Mouse (Mus musculus) neural tube, embryonic 10.5 days (tissue): ENCODE measurements around the gene Pln.

Experiments used
- DNase-seq: peaks from one replicate; pipeline ENCODE4 v3.0.0-alpha.2; 2017; ENCODE audit warnings: low spot score; ENCODE audit errors: extremely low spot score

Gene Pln

GRCm38 (mm10) chr10:53337162-53337923 lies at the start of gene Pln:
TSS of gene Pln (plus strand) at chr10:53337667.
- DNase-seq: no peak

GRCm38 (mm10) chr10:53305867-53306266 lies 31.6 kb upstream of the Pln start:
- no peak for DNase-seq

- no peak for DNase-seq
Measured at GRCm38 (mm10) chr10:53306674-53307073, 30.8 kb upstream of the Pln start.

- no peak for DNase-seq
Measured at GRCm38 (mm10) chr10:53323367-53323766, 14.1 kb upstream of the Pln start.

DNA sequence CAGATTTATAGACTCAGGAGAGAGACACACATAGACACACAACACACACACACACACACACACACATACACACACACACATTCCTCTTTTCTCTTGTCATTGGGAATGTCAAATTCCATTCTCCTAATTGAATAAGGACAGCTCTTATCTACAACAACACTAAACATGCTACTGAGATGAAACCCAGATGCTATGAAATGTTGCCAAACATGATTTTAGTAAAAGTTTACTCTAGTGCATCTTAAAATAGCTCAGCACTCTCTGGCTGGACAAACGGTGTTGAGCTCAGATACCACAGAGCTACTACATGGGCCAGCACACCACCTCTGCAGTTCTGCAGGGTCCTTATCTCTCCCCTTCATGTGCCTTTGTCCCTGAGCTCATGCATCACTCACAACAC lies 12.8 kb upstream of the Pln start:
- DNase-seq: no peak

GRCm38 (mm10) chr10:53326367-53326766 lies 11.1 kb upstream of the Pln start:
- DNase-seq: no peak

DNA sequence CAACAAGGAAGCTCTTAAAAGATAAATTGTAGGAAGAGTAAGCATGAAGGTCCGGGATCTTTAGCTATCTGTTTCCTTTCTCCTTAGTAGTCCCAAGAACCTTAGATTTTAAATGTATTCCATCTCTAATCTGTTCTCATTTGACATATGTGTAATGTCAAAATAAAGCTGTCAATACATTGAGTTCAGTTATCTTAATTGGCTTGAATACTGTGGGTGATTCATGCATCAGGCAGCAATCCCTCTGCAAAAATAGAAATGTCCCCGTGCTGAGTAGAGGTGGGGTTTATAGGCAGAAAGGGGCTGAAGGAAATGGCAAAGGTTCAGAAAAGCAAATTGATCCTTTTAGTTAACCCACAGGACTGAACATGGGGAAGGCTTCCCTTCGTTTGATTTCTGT lies 8.2 kb upstream of the Pln start:
- DNase-seq: no peak

DNA sequence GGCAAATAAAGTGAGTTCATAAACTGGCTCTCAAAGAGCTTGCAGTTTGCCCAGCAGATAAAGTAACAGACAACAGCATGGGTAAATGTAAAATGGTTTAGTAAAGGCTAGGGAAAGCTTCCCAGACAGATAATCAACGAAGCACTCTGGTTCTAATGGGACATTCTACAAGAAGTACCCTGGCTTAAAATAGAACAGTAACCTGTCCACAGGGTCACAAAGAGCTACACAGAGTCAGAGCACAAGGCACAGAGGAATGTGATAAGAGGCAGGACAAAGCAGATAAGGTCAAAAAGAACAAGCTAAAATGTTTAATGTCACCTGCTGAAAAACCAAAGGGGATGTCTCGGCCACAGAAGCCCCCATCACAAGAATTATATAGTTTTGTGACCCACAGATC lies 4.7 kb upstream of the Pln start:
- DNase-seq: no peak

DNA sequence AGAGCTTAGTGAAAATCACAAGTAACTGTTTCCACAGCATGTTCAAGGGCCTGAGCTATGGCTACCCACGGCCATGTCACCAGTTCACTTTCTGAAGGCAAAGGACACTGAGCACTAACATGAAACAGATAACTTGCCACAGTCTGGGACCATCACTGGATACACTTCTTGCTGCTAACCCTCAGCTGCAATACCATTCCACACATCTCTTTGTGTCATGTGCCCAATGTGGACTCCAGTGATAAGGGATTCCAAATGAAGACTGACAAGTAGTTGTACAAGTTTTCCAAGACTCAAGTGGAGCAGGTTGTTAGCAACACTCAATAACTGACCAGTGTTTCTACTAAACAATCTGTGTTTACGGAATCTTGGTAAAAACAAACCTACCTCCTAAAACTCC lies 2.2 kb upstream of the Pln start:
- no peak for DNase-seq

GRCm38 (mm10) chr10:53335974-53336373 lies 1.5 kb upstream of the Pln start:
- DNase-seq: no peak

DNA sequence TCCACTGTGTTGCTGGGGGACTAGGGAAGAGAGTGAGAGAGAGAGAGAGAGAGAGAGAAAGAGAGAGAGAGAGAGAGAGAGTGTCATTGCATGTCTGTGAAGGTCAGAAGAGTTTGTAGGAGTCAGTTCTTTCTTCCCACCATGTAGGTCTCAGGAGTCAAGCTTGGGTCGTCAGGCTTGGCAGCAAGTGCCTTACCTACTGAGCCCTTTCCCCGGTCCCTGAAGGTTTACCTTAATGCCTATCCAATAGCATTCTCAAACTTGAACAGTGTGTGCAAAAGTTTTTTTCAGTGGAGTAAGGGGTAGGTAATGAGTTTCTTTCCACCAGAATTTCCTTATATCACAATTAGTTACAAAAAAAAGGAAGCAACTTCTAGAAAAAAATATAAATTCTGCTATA lies 1.6 kb downstream of the Pln start:
- DNase-seq: no peak

DNA sequence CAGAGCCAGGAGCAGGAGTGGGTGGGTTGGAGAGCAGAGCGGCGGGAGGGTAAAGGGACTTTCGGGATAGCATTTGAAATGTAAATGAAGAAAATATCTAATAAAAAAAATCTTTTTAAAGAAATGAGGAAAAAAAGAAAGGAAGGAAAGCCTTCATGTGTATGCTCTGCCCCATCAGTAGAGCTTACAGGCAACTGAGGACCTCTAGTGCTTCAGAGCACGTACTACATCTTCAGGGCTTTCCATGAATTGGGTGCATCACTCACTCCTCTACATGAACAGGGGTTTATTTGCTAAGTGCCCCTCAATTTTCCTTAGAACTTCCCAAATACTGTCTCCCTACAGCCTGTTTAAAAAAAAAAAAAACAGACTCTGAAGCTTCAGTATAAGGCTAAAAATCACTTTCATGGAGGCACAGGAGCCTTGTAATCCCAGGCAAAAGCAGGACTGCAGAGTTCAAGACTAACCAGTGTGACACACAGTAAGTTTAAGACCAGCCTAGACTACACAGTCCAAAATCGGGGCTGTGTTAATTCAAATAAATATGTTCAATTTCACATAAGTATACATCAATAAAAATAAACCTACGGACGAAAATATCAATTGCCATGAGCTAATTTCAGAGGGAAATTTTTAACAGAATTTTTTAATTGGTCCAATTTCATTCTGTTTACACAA lies 4.0 kb downstream of the Pln start:
- DNase-seq: no peak

DNA sequence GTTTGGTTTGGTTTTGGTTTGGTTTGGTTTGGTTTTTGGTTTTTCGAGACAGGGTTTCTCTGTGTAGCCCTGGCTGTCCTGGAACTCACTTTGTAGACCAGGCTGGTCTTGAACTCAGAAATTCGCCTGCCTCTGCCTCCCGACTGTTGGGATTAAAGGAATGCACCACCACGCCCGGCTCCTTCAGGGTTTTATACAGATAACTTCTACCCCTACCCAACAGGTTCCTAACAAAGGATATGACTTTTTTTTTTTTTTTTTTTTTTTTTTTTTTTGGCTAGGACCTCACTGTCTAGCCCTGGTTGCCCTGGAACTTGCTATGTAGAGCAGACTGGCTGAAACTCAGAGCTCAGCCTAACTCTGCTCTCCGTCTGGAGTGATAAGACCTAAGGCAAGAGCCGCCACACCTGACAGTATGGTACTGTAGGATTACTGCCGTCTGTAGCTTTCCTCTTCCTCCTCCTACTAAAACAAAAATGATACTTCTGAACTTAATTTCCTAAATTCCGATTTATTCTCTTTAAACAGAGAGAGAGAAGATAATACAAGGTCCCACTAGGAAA lies 4.8 kb downstream of the Pln start:
- DNase-seq: no peak

GRCm38 (mm10) chr10:53343384-53343783 lies 5.9 kb downstream of the Pln start:
- DNase-seq: no peak

DNA sequence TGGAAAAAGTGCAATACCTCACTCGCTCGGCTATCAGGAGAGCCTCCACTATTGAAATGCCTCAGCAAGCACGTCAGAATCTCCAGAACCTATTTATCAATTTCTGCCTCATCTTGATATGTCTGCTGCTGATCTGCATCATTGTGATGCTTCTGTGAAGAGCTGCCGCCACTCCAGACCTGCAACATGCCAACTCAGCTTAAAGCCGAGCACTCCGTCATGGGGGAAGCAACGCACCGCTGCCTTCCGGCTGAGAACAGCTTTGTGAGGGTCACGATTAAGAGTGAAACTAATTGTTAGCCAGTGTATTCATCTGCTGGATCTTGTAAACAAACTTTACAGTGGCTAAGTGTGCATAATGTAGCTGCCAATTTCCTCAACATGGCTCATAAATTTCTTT lies 6.4 kb downstream of the Pln start:
- no peak for DNase-seq

GRCm38 (mm10) chr10:53345508-53345907 lies 8.0 kb downstream of the Pln start:
- no peak for DNase-seq

GRCm38 (mm10) chr10:53346506-53346905 lies 9.0 kb downstream of the Pln start:
- peak; percentile 31 for DNase-seq

- no peak for DNase-seq
Measured at GRCm38 (mm10) chr10:53346916-53347315, 9.4 kb downstream of the Pln start.

- peak; percentile 24 for DNase-seq
Measured at GRCm38 (mm10) chr10:53347787-53348755, 10.6 kb downstream of the Pln start.

GRCm38 (mm10) chr10:53349254-53349653 lies 11.8 kb downstream of the Pln start:
- DNase-seq: no peak

DNA sequence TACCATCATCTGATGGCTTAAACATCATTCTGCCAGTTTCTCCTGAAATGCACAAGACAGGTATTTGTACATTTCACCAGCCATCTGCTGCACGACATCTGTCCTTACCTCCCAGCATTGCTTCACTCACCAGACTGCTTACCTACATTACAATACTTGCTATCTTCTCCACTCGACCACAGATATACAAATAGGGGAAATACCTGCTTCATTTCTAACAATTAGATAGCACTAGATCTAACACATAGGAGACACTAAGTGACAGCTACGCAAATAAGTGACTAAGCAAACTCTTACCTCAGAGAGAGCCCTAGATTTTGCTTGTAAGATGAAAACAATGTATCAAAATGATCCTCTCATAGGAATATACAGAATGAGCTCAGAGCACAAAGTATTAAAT lies 16.2 kb downstream of the Pln start:
- no peak for DNase-seq

GRCm38 (mm10) chr10:53359016-53359415 lies 21.5 kb downstream of the Pln start:
- no peak for DNase-seq
